Mouse (Mus musculus) kidney, embryonic 14.5 days (tissue): ENCODE data around the gene Efna4. TPM values are rescaled to one million over a fixed set of nuclear protein-coding genes. Genes with fewer than 3 reads are reported as not detected.

Source experiments
- ATAC-seq: fragments of 200-750 bp; cut with Nextera tagmentation; 2 replicates; pipeline ENCODE4 v1.8.0; 2017; ENCODE audit warnings: moderate number of reproducible peaks, mild to moderate bottlenecking, moderate TSS enrichment, moderate library complexity; ENCODE audit not compliant: low FRiP score, low TSS enrichment
- H3K27ac ChIP-seq: fragments of 300-500 bp; sonication (generic); 2 replicates; pipeline ENCODE4 v1.5.1; 2014; ENCODE audit warnings: low read depth, mild to moderate bottlenecking, low read length, moderate library complexity, mixed read lengths
- H3K27me3 ChIP-seq: fragments of 300-500 bp; sonication (generic); 2 replicates; pipeline ENCODE4 v1.6.1; 2014; ENCODE audit warnings: mild to moderate bottlenecking, low read length; ENCODE audit not compliant: control insufficient read depth, insufficient read depth
- H3K36me3 ChIP-seq: fragments of 300-500 bp; sonication (generic); 2 replicates; pipeline ENCODE4 v1.6.1; 2014; ENCODE audit warnings: low read length, mixed read lengths; ENCODE audit not compliant: control insufficient read depth, insufficient read depth
- H3K4me1 ChIP-seq: fragments of 300-500 bp; sonication (generic); 2 replicates; pipeline ENCODE4 v1.6.1; 2014; ENCODE audit warnings: low read length, mixed read lengths; ENCODE audit not compliant: control insufficient read depth, insufficient read depth
- H3K4me2 ChIP-seq: fragments of 300-500 bp; sonication (generic); replicated peaks from 2 replicates; pipeline ENCODE4 v1.6.1; 2014; ENCODE audit warnings: low read depth, mild to moderate bottlenecking, low read length
- H3K4me3 ChIP-seq: fragments of 300-500 bp; sonication (generic); 2 replicates; pipeline ENCODE4 v1.5.1; 2014; ENCODE audit warnings: mild to moderate bottlenecking, low read length
- H3K9ac ChIP-seq: fragments of 300-500 bp; sonication (generic); 2 replicates; pipeline ENCODE4 v1.6.1; 2014; ENCODE audit warnings: low read depth, mild to moderate bottlenecking, low read length, moderate library complexity
- H3K9me3 ChIP-seq: fragments of 300-500 bp; sonication (generic); 2 replicates; pipeline ENCODE4 v1.6.1; 2016; ENCODE audit warnings: low read length; ENCODE audit not compliant: control insufficient read depth
- WGBS: fragments of 180-500 bp; shearing (Covaris S2); extraction: QIAGEN DNeasy Blood & Tissue Kit; methylation state at CpG from one replicate; pipeline ENCODE4 v1.1.7; 2014; 5-methylcytosine and 5-hydroxymethylcytosine counted together
- polyA plus RNA-seq: library from polyadenylated mRNA; unstranded; fragments of >200 nt; fragmentation: Nextera tagmentation; extraction: Ambion mirVana; gene quantifications from 2 replicates; pipeline ENCODE4 v1.2.1, GENCODE M21; 2014

The Efna4 gene
- polyA plus RNA-seq, 1 experiment from 2014 or later: 30.1 TPM

DNA sequence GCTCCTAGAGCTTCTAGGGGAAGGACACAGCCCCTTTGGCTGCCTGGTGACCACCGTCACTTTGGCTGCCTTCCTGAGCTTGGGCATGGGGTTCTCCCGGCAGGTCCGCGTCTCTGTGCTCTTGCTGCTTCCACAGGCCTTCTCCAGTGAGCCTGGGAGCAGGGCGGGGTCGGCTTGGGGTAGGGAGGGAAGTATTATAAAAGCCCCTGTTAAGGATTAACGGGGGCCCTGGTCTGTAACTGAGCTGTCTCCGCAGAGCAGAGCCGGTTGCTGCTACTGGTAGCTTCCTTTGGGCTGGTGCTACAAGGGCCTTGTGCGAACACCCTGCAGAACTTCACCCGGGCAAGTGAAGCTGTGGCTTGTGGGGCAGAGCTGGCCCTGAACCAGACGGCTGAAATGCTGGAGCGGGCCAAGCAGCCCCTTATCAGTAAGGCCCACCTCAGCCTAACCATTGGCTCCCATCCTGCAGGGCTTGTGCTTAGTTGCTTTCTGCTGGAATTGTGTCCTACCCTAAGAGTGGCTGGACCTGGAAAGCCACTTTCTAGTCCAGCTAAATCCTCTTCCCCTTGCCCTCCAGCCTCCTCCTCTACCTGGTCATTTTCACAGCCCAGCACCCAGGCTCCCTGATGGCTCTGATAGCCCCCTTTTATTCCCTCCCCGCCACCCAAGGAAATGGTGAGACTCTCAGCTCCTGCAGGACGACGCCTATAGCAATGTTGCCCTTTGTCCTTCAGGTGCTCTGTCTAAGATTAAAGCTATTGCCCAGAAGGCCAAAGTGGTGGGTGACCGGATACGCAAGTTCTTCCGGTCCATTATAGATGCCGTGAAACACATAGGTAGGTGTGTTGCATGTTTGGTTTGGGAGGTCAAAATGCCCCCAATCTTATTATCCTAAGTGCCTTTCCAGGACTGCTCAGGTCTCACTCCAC, 27.9 kb upstream of the Efna4 start:
- 0 out of 2 replicates have a peak, but pooled peaks cover 4% of the 10 kb centered on the region for H3K4me1 ChIP-seq
- no peaks in the 10 kb centered on the region for H3K27me3 ChIP-seq
- H3K4me2 ChIP-seq: no peak overlapping the region
- no peaks in the 10 kb centered on the region for H3K9me3 ChIP-seq
- ATAC-seq: no peak
- H3K36me3 ChIP-seq: no peaks in the 10 kb centered on the region
- no peak overlapping the region for H3K27ac ChIP-seq
- WGBS: 66% methylated on average over 20 of the region's 20 CpGs
- peak overlapping the region; percentile 18; the same call in 1 of the 2 replicates for H3K9ac ChIP-seq
- no peak overlapping the region for H3K4me3 ChIP-seq

GRCm38 (mm10) chr3:89365153-89365485, 27.3 kb upstream of the Efna4 start, which contains the start of gene Dcst1:
TSS of gene Dcst1 (minus strand) at chr3:89365253.
- 0 out of 2 replicates have a peak, but pooled peaks cover 4% of the 10 kb centered on the region for H3K4me1 ChIP-seq
- no peaks in the 10 kb centered on the region for H3K9me3 ChIP-seq
- no peaks in the 10 kb centered on the region for H3K36me3 ChIP-seq
- peak within 1 kb of the TSS; percentile 18; the same call in 1 of the 2 replicates for H3K9ac ChIP-seq
- no peak for ATAC-seq
- H3K27me3 ChIP-seq: no peaks in the 10 kb centered on the region
- H3K4me2 ChIP-seq: no peak within 1 kb of the TSS
- WGBS: 96% methylated on average over 11 of the region's 11 CpGs
- H3K4me3 ChIP-seq: no peak within 1 kb of the TSS
- no peak within 1 kb of the TSS for H3K27ac ChIP-seq

GRCm38 (mm10) chr3:89364631-89365030, 26.8 kb upstream of the Efna4 start:
- WGBS: 69% methylated on average over 8 of the region's 8 CpGs
- Histone ChIP-seq H3K27me3 (no peaks in the 10 kb centered on the region), H3K4me3 (no peak overlapping the region), H3K36me3 (no peaks in the 10 kb centered on the region), H3K9me3 (no peaks in the 10 kb centered on the region), H3K4me2 (no peak overlapping the region), H3K4me1 (0 out of 2 replicates have a peak, but pooled peaks cover 4% of the 10 kb centered on the region), H3K27ac (no peak overlapping the region), H3K9ac (no peak overlapping the region)
- no peak for ATAC-seq

- Histone ChIP-seq H3K4me1 (0 out of 2 replicates have a peak, but pooled peaks cover 4% of the 10 kb centered on the region), H3K4me3 (no peak within 1 kb of the TSS), H3K27ac (no peak within 1 kb of the TSS), H3K9me3 (no peaks in the 10 kb centered on the region), H3K36me3 (no peaks in the 10 kb centered on the region), H3K9ac (no peak within 1 kb of the TSS), H3K27me3 (no peaks in the 10 kb centered on the region), H3K4me2 (no peak within 1 kb of the TSS)
- WGBS: 86% methylated on average over 7 of the region's 7 CpGs
- ATAC-seq: no peak
Measured at GRCm38 (mm10) chr3:89361675-89362074, 23.8 kb upstream of the Efna4 start, which contains the start of gene Dcst2. TSS of gene Dcst2 (plus strand) at chr3:89361975.

- H3K9me3 ChIP-seq: no peaks in the 10 kb centered on the region
- H3K36me3 ChIP-seq: no peaks in the 10 kb centered on the region
- WGBS: 69% methylated on average over 3 of the region's 3 CpGs
- H3K4me1 ChIP-seq: peaks cover 5% of the 10 kb centered on the region; the same call in 1 of the 2 replicates
- H3K9ac ChIP-seq: no peak overlapping the region
- H3K27me3 ChIP-seq: no peaks in the 10 kb centered on the region
- no peak overlapping the region for H3K4me3 ChIP-seq
- no peak overlapping the region for H3K4me2 ChIP-seq
- no peak for ATAC-seq
- H3K27ac ChIP-seq: no peak overlapping the region
Measured at GRCm38 (mm10) chr3:89360237-89360636, 22.4 kb upstream of the Efna4 start.

DNA sequence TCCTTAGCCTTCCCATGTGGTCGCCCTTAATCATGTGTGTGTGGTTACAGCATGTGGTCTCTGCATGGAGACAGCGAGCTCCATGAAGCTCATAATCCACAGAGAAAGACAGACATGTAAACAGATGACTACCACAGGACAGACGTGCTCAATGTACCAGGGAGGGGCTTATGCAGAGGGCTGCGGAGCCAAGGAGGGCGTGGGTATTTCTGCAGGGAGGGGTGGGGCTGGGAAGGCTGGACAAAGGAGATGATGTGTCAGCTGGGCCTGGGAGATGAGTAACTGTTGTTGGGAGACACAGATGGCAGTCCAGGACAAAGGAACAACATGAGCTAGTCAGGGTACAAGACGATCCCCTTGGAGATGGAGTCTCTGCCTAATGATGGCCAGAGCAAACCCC, 21.8 kb upstream of the Efna4 start:
- Histone ChIP-seq H3K4me1 (peaks cover 9% of the 10 kb centered on the region; the same call in 1 of the 2 replicates), H3K36me3 (no peaks in the 10 kb centered on the region), H3K4me3 (no peak overlapping the region), H3K9ac (no peak overlapping the region), H3K27ac (no peak overlapping the region), H3K27me3 (no peaks in the 10 kb centered on the region), H3K4me2 (no peak overlapping the region), H3K9me3 (no peaks in the 10 kb centered on the region)
- ATAC-seq: no peak
- 76% methylated on average over 6 of the region's 6 CpGs for WGBS

- no peaks in the 10 kb centered on the region for H3K36me3 ChIP-seq
- H3K27ac ChIP-seq: no peak overlapping the region
- no peak overlapping the region for H3K4me2 ChIP-seq
- ATAC-seq: no peak
- no peaks in the 10 kb centered on the region for H3K27me3 ChIP-seq
- H3K4me3 ChIP-seq: no peak overlapping the region
- H3K4me1 ChIP-seq: peaks cover 9% of the 10 kb centered on the region; the same call in 1 of the 2 replicates
- H3K9ac ChIP-seq: no peak overlapping the region
- no peaks in the 10 kb centered on the region for H3K9me3 ChIP-seq
- WGBS: 68% methylated on average over 9 of the region's 9 CpGs
Measured at GRCm38 (mm10) chr3:89356029-89356428, 18.2 kb upstream of the Efna4 start.

DNA sequence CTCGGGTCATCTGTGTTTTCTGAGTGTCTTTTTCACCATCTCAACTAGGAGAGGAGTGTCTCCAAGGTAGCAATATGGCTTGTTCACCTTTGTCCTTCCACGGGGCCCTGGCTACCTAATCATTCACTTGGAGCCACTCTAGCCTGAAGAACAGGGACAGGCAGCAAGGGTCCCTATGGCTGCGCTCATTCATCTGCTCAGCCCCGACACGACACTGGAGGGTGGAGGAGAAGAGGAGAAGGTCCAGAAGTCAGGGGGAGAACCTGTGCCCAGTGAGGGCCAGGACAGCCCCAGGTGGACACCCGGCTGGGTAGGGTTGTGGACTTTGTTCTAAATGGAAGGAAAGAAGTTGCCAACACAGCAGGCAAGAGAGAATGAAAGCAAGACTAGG, 17.7 kb upstream of the Efna4 start:
- Histone ChIP-seq H3K27ac (no peak overlapping the region), H3K4me2 (no peak overlapping the region), H3K36me3 (no peaks in the 10 kb centered on the region), H3K27me3 (no peaks in the 10 kb centered on the region), H3K9ac (no peak overlapping the region), H3K9me3 (no peaks in the 10 kb centered on the region), H3K4me3 (no peak overlapping the region), H3K4me1 (peaks cover 10% of the 10 kb centered on the region; the same call in 1 of the 2 replicates)
- no peak for ATAC-seq
- WGBS: 61% methylated on average over 6 of the region's 6 CpGs
